Mouse (Mus musculus): Measurements from ENCODE around the gene Atg4a-ps. TPM values are rescaled to one million over a fixed set of nuclear protein-coding genes. Genes with fewer than 3 reads are reported as not detected.

Atg4a-ps gene
- total and polyA plus RNA-seq, 3 experiments, result 0.64 to 6.6 (median 4.0) TPM

DNA sequence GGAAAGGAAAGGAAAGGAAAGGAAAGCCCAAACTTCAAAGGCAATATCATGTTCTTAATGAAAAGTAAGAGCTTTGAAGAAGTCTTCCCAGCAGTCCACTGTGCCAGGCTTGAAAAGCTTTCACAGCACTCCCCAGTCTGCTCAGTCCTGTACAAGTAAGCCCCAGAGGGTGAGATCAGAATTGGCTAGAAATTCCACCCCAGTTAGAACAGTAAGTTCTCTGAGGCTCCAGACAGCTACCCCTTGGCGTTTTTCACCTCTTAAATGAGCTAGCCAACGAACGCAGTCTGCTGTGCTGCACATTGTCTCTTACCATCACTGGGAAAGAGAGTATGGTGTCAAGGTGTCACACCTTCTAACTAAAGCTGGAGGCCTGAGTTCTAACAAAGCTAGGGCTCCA is 18.2 kb downstream of the Atg4a-ps start:
- no peak overlapping the region for H3K27ac ChIP-seq (ENCODE audit: insufficient read depth, low read depth)
- no peaks in the 10 kb centered on the region for H3K79me2 ChIP-seq (replicated peaks; ENCODE audit: control insufficient read depth, extremely low read depth, insufficient read depth, poor library complexity, severe bottlenecking)
- H3K4me1 ChIP-seq (ENCODE audit: control insufficient read depth in 1 of 2, insufficient read depth in 2 of 2), result no peaks in the 10 kb centered on the region; a peak in 1 of 4 replicates
- H3K9me3 ChIP-seq (replicated peaks; ENCODE audit: low read length), result no peaks in the 10 kb centered on the region
- H3K36me3 ChIP-seq (replicated peaks in 1 of 2; ENCODE audit: control insufficient read depth in 1 of 2, insufficient read depth in 1 of 2, low read length in 1 of 2), result no peaks in the 10 kb centered on the region
- H3K4me2 ChIP-seq (ENCODE audit: insufficient read depth, low read depth, poor library complexity, severe bottlenecking), result no peak overlapping the region
- no peaks in the 10 kb centered on the region for H3K27me3 ChIP-seq (replicated peaks)
- no peak overlapping the region for H3K4me3 ChIP-seq (replicated peaks in 1 of 3; ENCODE audit: low read depth in 2 of 3, low read length in 2 of 3, poor library complexity in 1 of 3)
- in situ Hi-C loops (cut with MboI; ENCODE audit: low pct_ligation_motif_present, low pct_unique_long_range_greater_than_20kb, low sequenced_read_pairs) (no loop called here), dilution Hi-C loops (cut with MboI; ENCODE audit: extremely low pct_ligation_motif_present, extremely low pct_unique_long_range_greater_than_20kb, low sequenced_read_pairs) (no loop called here)
- no peak for DNase-seq (ENCODE audit: extremely low read depth)
- no peak overlapping the region for H3K9ac ChIP-seq (ENCODE audit: insufficient read depth, low read depth)
- no peak for TF ChIP-seq MYC (IDR thresholded peaks at IDR 0.05; ENCODE audit: low read depth, low read length)
- no peak for TF ChIP-seq NELFE (IDR thresholded peaks at IDR 0.05; ENCODE audit: low read depth, low read length)
- no peak for TF ChIP-seq CTCF (conservative IDR thresholded peaks at IDR 0.05 in 1 of 2, IDR thresholded peaks at IDR 0.05 in 1 of 2; ENCODE audit: low read depth in 2 of 2, low read length in 2 of 2)

DNA sequence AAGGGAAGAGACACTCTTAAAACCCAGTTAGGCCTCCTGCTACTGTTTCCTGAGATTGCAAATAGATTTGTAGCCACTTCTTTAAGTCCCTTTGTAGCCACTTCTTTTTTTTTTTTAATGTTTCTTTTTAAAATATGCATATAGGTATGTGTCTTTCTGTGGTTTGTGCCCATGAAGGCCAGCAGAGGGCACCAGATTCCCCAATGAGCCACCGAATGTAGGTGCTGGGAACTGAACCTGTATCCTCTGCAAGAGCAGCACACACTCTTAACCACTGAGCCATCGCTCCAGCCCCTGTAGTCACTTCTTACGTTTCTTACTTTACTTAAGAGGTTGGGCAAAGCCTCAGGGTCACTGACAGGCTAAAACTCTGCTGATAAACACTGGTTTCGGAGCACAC is 19.4 kb downstream of the Atg4a-ps start:
- no peak overlapping the region for H3K27ac ChIP-seq (ENCODE audit: insufficient read depth, low read depth)
- dilution Hi-C loops (cut with MboI; ENCODE audit: extremely low pct_ligation_motif_present, extremely low pct_unique_long_range_greater_than_20kb, low sequenced_read_pairs) (no loop called here), in situ Hi-C loops (cut with MboI; ENCODE audit: low pct_ligation_motif_present, low pct_unique_long_range_greater_than_20kb, low sequenced_read_pairs) (no loop called here)
- no peak overlapping the region for H3K4me3 ChIP-seq (replicated peaks in 1 of 3; ENCODE audit: low read depth in 2 of 3, low read length in 2 of 3, poor library complexity in 1 of 3)
- H3K79me2 ChIP-seq (replicated peaks; ENCODE audit: control insufficient read depth, extremely low read depth, insufficient read depth, poor library complexity, severe bottlenecking), result no peaks in the 10 kb centered on the region
- TF ChIP-seq RAD21 (IDR thresholded peaks at IDR 0.05; ENCODE audit: low read depth, low read length), result peak; percentile 16
- TF ChIP-seq CTCF (conservative IDR thresholded peaks at IDR 0.05 in 1 of 2, IDR thresholded peaks at IDR 0.05 in 1 of 2; ENCODE audit: low read depth in 2 of 2, low read length in 2 of 2), result peak in 1 of 2 experiments; percentile 39; a peak in 2 of 4 replicates
- TF ChIP-seq SMC3 (IDR thresholded peaks at IDR 0.05; ENCODE audit: low read depth, low read length), result peak; percentile 26; the same call in 1 of the 2 replicates
- no peak for TF ChIP-seq EP300 (IDR thresholded peaks at IDR 0.05; ENCODE audit: low read length)
- TF ChIP-seq E2F4 (IDR thresholded peaks at IDR 0.05; ENCODE audit: insufficient replicate concordance, low read depth, low read length), result no peak
- H3K27me3 ChIP-seq (replicated peaks), result no peaks in the 10 kb centered on the region
- no peaks in the 10 kb centered on the region for H3K9me3 ChIP-seq (replicated peaks; ENCODE audit: low read length)
- H3K36me3 ChIP-seq (replicated peaks in 1 of 2; ENCODE audit: control insufficient read depth in 1 of 2, insufficient read depth in 1 of 2, low read length in 1 of 2), result no peaks in the 10 kb centered on the region
- no peak overlapping the region for H3K9ac ChIP-seq (ENCODE audit: insufficient read depth, low read depth)
- no peak overlapping the region for H3K4me2 ChIP-seq (ENCODE audit: insufficient read depth, low read depth, poor library complexity, severe bottlenecking)
- H3K4me1 ChIP-seq (ENCODE audit: control insufficient read depth in 1 of 2, insufficient read depth in 2 of 2), result no peaks in the 10 kb centered on the region; a peak in 1 of 4 replicates
- peak; percentile 4 for DNase-seq (ENCODE audit: extremely low read depth)

DNA sequence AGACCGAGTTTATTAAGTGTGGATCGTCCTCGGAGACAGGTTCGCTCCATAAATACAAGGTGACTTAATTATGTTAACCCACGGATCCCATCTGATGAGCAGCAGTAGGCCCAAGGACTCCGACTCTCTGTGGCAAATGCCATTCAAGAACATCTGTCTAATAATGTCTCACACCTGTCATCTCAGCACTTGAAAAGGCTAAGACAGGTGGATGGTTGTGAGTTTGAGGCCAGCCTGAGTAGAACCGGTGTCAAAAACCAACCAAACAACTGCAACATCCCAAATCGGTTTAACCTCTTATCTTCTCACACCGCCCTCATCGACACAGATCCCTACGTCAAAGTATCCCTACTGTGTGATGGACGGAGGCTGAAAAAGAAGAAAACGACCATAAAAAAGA is 20.7 kb downstream of the Atg4a-ps start:
- Histone ChIP-seq H3K9me3 (replicated peaks; ENCODE audit: low read length) (no peaks in the 10 kb centered on the region), H3K79me2 (replicated peaks; ENCODE audit: control insufficient read depth, extremely low read depth, insufficient read depth, poor library complexity, severe bottlenecking) (no peaks in the 10 kb centered on the region), H3K4me2 (ENCODE audit: insufficient read depth, low read depth, poor library complexity, severe bottlenecking) (no peak overlapping the region), H3K4me3 (replicated peaks in 1 of 3; ENCODE audit: low read depth in 2 of 3, low read length in 2 of 3, poor library complexity in 1 of 3) (no peak overlapping the region), H3K36me3 (replicated peaks in 1 of 2; ENCODE audit: control insufficient read depth in 1 of 2, insufficient read depth in 1 of 2, low read length in 1 of 2) (no peaks in the 10 kb centered on the region), H3K4me1 (ENCODE audit: control insufficient read depth in 1 of 2, insufficient read depth in 2 of 2) (no peaks in the 10 kb centered on the region), H3K9ac (ENCODE audit: insufficient read depth, low read depth) (no peak overlapping the region), H3K27ac (ENCODE audit: insufficient read depth, low read depth) (no peak overlapping the region), H3K27me3 (replicated peaks) (no peaks in the 10 kb centered on the region)
- dilution Hi-C loops (cut with MboI; ENCODE audit: extremely low pct_ligation_motif_present, extremely low pct_unique_long_range_greater_than_20kb, low sequenced_read_pairs), result no loop called here
- in situ Hi-C loops (cut with MboI; ENCODE audit: low pct_ligation_motif_present, low pct_unique_long_range_greater_than_20kb, low sequenced_read_pairs), result no loop called here
- DNase-seq (ENCODE audit: extremely low read depth), result no peak
- no peak for TF ChIP-seq SMC3 (IDR thresholded peaks at IDR 0.05; ENCODE audit: low read depth, low read length)
- TF ChIP-seq NRF1 (IDR thresholded peaks at IDR 0.05; ENCODE audit: low read depth, low read length), result no peak
- no peak for TF ChIP-seq ZNF384 (IDR thresholded peaks at IDR 0.05; ENCODE audit: low read depth, low read length)
- TF ChIP-seq PAX5 (IDR thresholded peaks at IDR 0.05; ENCODE audit: low read length), result no peak
- TF ChIP-seq POLR2AphosphoS2 (IDR thresholded peaks at IDR 0.05; ENCODE audit: low read depth, low read length), result no peak
- TF ChIP-seq ZKSCAN1 (IDR thresholded peaks at IDR 0.05; ENCODE audit: borderline replicate concordance, low read depth, low read length), result no peak
- TF ChIP-seq EP300 (IDR thresholded peaks at IDR 0.05; ENCODE audit: low read length), result no peak
- no peak for TF ChIP-seq CTCF (conservative IDR thresholded peaks at IDR 0.05 in 1 of 2, IDR thresholded peaks at IDR 0.05 in 1 of 2; ENCODE audit: low read depth in 2 of 2, low read length in 2 of 2)
- no peak for TF ChIP-seq ZMIZ1 (IDR thresholded peaks at IDR 0.05; ENCODE audit: low read depth, low read length)
- TF ChIP-seq ETS1 (conservative IDR thresholded peaks at IDR 0.05; ENCODE audit: low read depth, low read length), result no peak
- no peak for TF ChIP-seq USF1 (IDR thresholded peaks at IDR 0.05; ENCODE audit: low read depth, low read length)

Measured in CH12.LX (cell line).